Mouse (Mus musculus) MEL (cell line): ENCODE measurements around the gene Aqp6.

Source experiments
- CTCF ChIP-seq, 3 experiments: IDR thresholded peaks in 2 of 3; conservative IDR thresholded peaks in 1 of 3; 2 replicates each; pipeline ENCODE4 v1.5.1; 2011 to 2012; ENCODE audit warnings: low read length in 3 of 3, low read depth in 2 of 3, mild to moderate bottlenecking in 2 of 3, improper control_type of control experiment in 1 of 3, inconsistent platforms in 1 of 3, mixed read lengths in 1 of 3, moderate library complexity in 1 of 3; ENCODE audit not compliant: control insufficient read depth in 1 of 3, insufficient read depth in 1 of 3, poor library complexity in 1 of 3, severe bottlenecking in 1 of 3
- EP300 ChIP-seq, 2 experiments: IDR thresholded peaks; 2 replicates each; pipeline ENCODE4 v1.6.1; 2011; ENCODE audit warnings: improper control_type of control experiment in 2 of 2, low read length in 2 of 2, low read depth in 1 of 2, mild to moderate bottlenecking in 1 of 2

DNA sequence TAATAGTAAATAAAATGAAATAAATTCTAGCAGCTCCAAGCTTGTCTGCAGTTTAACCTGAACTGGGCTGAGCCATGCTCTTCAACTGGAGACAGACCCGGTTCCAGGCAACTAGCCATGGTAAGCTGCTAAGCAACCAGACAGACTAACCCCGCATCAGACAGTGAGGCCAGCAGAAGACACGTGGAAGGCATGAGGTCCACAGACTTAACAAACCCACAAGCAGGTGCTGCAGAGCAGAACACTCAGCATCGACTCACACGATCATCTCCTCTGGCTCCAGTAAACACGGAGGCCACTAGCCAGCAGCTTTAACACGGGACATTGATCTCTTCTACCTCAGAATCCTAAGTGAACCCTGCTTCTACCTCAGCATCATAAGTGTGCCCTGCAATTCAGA lies 43.6 kb downstream of the Aqp6 start:
- TF ChIP-seq EP300 (IDR thresholded peaks at IDR 0.05; ENCODE audit: low read depth in 1 of 2, low read length in 2 of 2) (no peak), CTCF (IDR thresholded peaks at IDR 0.05 in 2 of 3, conservative IDR thresholded peaks at IDR 0.05 in 1 of 3; ENCODE audit: control insufficient read depth in 1 of 3, insufficient read depth in 1 of 3, low read depth in 2 of 3, low read length in 3 of 3, poor library complexity in 1 of 3, severe bottlenecking in 1 of 3) (no peak)
